Mouse (Mus musculus): ENCODE data around the gene Serhl.
"Not testable (repeated sequence)": the region's sequence is repeated elsewhere in the genome, so short reads cannot be mapped to it uniquely, and the experiment has no call there.

Serhl gene

DNA sequence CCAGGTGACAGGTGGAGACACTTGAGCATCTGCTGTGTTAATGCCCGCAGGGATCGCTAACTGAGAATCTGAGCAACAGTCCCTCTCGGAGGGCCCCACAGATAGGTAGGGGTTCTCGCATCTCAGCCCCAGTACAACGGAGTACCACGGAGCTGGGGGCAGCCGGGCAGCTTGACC lies at the start of gene Serhl:
Serhl (plus strand) TSS at position 78 of the 177 bp plus-strand sequence.
- DNase-seq (ENCODE audit: low read depth, low spot score) = no peak

DNA sequence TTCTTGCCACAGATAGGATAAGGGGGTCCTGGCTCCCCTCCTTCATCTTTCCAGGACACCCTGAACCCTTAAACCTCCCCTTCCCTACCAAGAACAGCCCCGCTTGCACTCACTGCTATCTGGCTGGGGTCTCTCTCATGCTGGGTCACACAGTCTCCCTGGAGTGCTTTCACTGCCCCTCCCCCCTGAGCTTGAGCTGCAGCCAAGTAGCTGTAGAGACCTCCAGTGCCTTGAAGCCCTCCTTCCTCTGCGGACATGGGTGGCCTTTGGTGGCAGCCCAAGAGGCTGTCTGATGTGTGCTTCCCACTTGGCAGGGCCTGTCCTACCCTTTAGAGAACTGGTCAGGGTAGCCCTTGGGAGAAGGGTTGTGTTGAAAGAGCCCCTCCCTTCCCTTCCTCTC lies 49.1 kb upstream of the Serhl start:
- no peak for DNase-seq (ENCODE audit: low read depth, low spot score)

DNA sequence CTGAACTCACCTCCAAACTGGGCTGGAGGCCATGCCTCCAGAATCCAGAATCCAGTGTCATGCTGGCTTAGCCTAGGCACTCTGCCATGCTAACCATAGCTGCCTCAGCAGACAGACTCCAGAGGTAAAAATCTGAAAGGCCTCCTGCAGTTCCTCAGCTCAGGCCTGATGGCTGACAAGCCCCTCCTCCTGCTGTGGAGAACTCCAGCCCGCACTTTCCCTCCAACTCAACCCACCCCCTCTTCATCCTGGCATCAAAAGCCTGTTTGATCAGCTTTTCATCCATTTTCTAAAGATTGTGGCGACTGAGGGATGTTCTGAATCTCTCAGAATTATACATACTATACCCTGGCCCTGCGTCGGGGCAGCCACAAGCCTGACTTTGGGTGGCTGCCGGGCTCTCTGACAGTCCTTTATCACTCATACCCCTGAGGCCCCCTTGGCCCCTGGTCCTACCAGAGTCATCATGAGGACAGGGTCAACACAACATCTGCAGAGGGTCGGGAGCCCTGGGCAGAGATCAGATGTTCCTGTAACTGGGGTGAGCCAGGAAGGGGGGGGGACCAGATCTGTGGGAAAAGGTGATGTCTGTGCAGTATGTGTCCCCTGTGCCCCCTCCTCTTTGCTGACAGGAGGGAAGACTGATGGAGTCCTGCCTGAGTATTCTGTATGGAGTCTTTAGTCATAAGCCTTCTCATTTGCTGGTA lies 46.5 kb upstream of the Serhl start:
- DNase-seq (ENCODE audit: low read depth, low spot score) = peak; percentile 59

DNA sequence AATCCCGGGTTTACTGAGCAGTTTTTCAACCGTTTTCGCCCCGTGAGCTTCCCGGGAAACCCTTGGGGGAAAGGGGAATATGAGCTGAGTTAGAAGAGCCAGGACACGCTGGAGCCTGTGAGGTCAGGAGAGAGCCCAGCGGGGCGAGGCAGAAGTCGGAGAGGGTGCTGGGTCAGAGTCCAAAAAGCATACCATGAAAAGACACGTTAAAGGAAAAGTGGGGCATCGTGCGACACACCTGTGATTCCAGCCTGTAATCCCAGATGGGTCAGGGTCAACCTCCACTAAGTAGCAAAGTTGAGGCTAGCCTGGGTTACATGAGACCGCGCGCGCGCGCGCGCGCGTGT lies 46.0 kb upstream of the Serhl start:
- no peak for DNase-seq (ENCODE audit: low read depth, low spot score)

DNA sequence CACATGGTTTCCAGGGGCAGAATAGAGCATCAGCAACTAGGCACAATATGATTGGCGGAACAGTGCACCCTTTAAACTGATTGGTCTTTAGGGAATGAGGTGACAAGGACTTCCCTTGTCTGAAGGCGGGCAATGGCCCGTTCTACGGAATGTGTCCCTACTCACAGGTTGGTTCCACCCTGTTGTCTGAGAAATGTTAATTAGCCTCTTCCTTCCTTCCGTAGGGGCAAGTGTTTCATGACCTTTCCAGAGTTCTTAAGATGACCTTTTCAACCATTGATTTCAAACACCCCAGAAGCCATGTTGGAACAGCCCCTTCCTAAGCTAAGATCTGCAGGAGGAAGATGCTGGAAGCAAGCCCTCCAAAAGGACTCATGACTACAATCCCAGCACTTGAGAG lies 43.7 kb upstream of the Serhl start:
- DNase-seq (ENCODE audit: low read depth, low spot score) = peak; percentile 94

DNA sequence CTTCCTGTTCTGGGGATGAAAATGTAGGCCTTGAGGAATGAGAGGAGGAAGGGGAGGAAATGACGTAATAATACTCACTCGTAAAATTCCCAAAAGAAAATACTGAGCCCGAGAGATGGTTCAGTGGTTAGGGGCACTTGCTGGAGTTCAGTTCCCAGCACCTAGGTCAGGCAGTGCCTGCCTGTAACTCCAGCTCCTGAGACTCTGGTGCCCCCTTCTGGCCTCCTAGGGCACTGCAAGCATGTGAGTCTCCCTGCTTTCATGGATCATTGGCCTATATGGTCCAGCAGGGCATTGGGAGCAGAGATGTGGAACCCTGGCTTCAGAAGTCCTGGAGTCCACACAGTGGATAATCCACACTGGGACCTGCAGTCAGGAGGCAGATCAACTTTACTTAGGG lies 43.0 kb upstream of the Serhl start:
- peak; percentile 78 for DNase-seq (ENCODE audit: low read depth, low spot score)

DNA sequence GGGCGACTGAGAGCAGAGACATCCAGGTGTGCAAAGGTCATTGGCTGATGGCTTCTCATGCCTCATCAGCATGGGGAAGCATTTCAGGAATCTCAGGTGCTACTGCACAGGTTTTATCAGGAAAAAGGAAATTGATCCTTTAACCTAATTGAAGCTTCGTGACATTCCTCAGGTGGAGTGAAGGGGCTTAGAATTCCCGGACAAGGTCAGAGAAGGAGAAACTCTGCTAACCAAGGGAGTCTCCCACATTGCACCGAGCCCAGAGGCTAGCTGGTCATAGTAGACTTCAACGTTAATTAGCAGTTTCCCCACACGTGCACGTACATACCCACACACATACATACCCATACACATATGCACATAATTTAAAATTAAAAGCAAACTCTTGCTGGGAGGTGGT lies 42.6 kb upstream of the Serhl start:
- peak; percentile 55 for DNase-seq (ENCODE audit: low read depth, low spot score)

DNA sequence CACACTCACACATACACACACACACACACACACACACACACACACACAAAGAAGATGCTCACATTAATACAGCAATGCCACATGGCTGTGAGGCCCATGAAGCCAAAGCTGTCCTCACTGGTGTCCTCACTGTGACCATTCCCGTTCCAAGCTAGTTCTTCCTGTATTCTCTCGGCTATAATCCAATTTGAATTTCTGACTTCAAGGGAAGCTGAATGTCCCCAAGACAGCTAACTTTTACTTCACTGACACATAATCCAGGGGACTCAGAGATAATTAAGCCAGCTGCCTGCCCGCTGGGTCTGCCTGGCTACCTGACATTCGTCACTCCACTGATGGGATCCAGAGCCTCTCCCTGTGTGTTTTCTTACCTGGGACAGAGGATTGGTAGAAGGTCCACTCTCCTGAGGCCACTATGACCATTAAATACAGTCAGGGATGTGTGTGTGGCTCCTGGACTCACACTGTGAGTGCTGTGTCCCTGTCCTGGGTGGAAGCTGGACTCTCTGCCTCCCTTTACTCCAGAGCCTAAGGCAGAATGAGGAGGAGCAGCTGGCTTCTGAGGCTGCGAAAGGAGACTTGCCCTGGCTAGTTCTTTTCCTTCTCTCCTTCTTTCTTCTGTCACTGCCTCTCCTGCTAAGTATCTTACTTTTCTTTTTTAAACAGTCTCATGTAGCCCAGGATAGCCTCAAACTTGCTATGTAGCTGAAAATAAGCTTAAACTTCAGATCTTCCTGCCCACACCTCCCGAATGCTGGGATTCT lies 36.8 kb upstream of the Serhl start:
- no peak for DNase-seq (ENCODE audit: low read depth, low spot score)

DNA sequence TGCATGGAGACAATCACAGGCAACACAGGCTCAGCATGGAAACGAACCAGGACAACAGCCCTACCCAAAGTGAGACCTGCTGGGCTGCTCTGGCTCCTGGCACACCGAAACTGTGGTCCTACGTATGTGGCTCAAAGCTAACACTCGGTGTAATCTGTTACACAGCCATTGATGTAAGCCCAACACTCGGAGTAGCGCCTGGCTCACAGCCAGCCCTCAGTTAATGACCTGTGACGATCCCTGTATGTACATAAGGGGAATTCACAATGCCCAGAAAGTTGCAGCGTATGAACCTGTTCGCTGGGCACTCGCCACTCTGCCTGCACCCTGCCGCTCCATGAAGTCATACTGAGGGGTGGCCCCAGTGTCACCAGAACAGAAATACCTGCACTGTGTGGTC lies 36.0 kb upstream of the Serhl start:
- no peak for DNase-seq (ENCODE audit: low read depth, low spot score)

DNA sequence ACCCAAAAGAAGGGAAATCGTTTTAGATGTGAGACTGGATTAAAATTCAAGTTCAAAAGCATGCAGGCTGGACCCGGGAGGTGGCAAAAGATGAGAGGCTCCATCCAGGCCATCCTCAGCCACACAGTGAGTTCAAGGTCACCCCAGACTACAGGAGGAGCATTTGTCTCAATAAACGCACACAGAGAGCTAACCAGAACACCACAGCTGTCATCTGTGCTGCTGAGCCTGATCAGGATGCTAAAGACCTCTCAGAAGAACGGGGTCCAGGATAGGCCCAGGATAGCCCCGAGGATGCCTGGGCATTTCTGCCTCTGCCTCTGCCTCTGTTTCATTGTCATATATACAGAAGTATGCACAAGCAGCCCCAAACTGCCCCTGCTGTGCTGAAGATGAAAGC lies 33.7 kb upstream of the Serhl start:
- no peak for DNase-seq (ENCODE audit: low read depth, low spot score)

DNA sequence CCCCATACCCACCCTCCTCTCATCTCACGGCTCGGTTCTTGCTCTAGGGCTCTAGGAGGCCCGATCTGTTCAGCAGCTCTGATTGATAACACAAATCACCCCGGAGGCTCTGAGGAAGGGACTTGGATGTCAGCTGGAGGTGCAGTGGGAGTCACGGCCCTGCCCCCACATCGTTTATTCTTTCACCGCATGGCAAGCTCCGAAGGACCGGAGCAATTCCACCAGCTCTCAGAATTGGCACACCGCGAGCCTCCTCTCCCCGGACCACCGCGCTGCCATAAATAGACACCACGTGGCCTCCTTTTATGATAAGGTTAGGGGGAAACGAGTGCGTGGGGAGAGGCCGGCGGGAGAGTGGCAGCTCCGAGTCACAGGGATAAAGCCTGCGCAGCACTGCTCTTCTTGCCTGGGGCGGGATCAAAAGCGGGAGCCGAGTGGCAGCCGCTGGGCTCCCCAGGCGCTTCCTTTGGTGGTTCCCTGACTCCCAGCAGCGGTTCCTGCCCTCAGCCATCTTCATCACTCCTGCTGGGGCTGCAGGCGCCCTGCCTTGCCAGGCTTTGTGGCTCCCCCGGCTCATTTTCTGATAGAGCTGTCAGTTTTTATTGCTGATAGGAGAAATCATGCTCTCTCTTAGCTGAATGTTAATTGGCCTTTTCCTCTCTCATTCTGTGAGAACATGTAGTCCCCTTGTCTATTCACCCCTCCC lies 32.8 kb upstream of the Serhl start:
- no peak for DNase-seq (ENCODE audit: low read depth, low spot score)

DNA sequence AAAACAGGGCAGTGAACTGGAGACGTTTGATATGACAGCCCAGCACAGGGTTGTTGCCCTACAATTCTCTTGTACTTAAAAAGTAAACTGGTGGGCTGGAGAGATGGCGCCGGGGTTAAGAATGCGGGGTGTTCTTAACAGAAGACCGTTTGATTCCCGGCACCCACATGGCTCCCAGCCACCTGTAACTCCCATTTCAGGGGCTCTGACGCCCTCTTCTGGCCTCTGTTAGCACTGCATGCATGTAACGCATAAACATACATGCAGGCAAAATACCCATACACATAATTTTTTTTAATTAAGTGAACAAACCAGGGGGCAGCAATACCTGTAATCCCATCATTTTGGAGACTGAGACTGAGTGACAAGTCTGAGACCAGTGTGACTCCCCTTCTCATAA lies 31.8 kb upstream of the Serhl start:
- DNase-seq (ENCODE audit: low read depth, low spot score) = peak; percentile 82

DNA sequence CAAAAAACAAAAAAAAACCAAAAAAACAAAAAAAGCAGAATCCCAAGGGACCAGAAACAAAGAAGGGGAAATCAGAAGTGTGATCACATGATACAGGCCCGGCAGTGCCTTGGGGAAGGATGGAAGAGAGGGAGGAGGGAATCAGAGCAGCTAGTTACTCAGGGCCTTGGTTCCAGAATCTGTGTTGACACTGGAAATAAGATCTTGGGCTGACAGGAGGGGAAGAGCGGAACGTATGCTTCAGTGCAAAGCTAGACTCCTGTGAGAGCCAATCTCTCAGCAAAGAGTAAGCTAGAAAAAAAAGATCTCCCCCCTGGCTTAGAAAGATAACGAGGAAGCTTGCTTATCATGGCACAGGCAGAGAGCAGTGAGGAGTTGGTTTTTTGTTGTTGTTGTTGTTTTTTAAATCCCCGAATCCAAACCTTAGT lies 30.1 kb upstream of the Serhl start:
- no peak for DNase-seq (ENCODE audit: low read depth, low spot score)

DNA sequence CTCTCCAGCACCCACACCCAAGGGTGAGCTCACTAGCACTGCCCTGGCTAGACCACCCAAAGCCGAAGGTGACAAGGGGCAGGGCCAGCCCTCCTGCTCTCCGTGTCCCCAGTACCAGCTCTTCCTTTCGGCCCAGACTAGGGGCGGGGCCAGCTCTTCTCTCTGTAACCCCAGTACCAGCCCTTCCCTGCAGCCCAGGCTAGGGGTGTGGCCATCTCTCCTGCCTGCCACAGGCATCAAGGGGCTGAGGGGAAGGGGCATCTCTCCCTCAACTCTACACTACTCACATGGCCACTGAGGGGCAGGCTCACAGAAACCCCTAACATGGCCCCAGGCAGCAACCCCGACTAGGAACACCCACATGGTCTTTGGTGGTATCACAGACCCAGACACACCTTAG lies 27.6 kb upstream of the Serhl start:
- DNase-seq (ENCODE audit: low read depth, low spot score) = no peak

DNA sequence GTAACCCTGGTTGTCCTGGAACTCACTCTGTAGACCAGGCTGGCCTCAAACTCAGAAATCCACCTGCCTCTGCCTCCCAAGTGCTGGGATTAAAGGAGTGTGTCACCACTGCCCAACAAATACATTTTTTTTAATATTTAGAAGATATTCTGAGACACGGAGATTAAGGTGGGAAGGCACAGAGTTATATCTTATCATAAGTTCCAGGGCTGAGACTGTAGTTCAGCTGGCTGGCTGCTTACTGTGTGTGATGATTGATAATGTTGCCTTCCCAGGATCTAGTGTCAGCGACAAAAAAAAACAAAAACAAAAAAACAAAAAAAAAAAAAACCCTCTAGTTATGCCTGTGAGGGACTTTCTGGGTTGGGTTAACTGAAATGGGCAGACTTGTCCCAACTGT lies 26.7 kb upstream of the Serhl start:
- DNase-seq (ENCODE audit: low read depth, low spot score) = not testable (repeated sequence)

DNA sequence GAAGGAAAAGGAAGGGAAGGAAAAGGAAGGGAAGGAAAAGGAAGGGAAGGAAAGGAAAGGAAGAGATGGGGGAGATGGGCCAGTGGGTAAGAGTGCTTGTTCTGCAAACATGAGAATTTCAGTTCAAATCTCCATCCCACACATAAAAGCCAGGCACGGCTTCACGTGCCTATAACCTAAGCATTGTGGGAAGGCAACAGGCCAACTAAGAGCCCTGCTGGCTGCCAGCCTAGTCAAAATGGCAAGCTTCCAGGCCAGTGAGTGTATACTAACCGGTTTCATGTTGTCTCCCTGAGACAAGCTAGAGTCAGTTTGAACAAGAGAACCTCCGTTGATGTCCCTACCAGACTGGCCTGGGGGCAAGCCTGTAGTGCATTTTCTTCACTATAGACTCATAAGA lies 23.8 kb upstream of the Serhl start:
- no peak for DNase-seq (ENCODE audit: low read depth, low spot score)

DNA sequence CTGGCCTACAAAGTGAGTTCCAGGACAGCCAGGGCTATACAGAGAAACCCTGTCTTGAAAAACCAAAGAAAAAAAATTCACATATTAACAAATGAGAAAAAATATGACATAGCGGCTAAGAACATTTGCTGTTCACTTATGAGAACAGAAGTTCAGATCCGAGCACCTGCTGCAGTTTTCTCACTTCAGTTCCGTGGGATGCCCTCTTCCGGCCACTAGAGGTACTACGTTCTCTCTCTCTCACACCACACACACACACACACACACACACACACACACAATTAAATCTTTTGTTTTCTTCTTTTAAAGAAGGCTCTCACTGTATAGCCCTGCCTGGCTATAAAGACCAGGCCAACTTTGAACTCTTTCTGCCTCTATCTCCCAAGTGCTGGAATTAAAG lies 21.0 kb upstream of the Serhl start:
- peak; percentile 61 for DNase-seq (ENCODE audit: low read depth, low spot score)

DNA sequence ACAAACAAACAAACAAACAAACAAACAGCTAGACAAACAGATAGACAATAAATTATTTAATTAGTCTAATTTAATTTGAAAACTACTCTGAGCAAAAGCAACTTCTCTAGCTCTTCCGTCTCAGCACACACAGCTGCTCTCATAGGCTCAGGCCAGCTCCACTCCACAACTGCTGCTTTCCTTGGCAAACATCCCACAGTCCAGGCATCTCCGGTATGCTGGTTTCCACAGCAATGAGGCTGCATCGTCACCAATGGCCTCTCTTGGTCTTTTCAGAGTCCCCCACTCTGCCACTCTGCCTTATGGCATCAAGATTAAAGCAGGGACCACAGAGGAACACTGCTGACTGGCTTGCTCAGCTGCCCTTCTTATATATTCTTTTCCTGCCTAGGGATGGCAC lies 18.4 kb upstream of the Serhl start:
- DNase-seq (ENCODE audit: low read depth, low spot score) = no peak

DNA sequence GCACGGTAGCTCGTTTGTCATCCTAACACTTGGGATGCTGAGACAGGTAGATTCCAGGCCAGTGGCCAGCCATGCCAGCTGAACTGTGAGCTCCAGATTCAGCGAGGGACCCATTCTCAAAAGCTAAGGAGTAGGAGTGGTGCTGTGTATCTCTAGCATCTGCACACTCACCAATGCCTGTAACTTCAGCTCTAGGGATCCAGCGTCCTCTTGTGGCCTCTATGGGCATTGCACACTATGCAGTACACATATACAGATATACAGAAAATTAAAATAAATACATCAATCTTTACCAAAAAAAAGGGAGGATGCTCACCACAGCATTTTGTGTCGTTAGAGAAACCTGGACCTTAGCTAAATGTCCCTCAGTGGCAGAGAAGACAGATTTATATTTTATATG lies 17.6 kb upstream of the Serhl start:
- DNase-seq (ENCODE audit: low read depth, low spot score) = peak; percentile 51

DNA sequence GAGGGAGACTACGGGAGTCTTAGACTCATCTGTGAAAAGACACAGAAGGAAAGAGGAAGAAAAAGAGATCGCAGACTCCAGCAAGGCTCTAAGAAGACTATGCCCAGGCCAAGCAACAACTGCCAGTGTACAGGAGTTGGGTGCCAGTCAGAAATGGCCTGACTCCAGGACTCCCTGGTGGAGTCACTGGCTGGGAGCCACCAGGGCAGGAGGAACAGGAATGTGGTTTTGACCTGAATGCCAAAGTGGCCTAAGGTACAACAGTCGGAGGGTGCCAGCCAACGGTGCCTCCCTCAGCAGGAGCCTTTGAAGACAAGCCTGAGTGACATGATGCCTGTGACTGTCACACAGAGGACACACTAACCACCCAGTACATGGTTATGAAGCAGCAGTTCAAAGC lies 15.1 kb upstream of the Serhl start:
- DNase-seq (ENCODE audit: low read depth, low spot score) = no peak

DNA sequence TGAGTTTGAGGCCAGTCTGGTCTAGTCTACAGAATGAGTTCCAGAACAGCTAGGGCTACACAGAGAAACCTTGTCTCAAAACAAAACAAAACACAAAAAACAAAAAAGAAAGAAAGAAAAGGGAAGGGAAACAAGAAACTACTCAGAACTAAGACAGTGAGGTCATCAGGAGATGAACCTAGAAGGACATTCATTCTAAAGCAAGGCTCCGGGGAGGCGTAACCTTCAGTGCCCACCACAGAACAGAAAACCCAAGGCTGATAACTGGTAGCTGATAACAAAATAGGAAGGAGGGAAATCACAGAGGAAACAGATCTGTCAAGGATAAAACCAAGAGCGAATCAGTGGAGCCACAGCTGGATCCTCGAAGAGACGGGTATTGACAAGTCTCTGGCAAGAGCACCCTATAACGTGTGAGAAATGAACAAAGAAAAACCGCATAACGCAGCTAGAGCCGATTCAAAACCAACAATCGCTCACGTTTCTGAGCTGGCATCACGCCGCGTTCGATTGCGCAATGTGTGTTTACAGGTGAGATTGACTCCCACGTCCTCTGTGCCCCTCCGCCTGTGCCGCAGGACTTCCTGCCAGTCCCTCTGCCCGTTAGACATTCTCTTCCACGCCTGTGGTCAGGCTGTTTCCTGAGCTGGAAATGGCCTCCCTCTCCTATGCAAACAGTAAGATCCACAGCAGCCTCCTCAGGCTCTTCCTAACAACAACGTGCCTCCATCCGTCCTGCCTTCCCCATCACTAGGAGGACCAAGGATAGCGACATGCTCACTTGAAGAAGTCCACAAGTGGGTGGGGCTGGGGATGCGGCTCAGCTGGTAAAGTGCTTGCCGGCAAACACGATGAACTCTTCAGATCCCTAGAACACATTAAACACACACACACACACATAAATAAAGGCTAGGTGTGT lies 13.4 kb upstream of the Serhl start:
- peak; percentile 51 for DNase-seq (ENCODE audit: low read depth, low spot score)

DNA sequence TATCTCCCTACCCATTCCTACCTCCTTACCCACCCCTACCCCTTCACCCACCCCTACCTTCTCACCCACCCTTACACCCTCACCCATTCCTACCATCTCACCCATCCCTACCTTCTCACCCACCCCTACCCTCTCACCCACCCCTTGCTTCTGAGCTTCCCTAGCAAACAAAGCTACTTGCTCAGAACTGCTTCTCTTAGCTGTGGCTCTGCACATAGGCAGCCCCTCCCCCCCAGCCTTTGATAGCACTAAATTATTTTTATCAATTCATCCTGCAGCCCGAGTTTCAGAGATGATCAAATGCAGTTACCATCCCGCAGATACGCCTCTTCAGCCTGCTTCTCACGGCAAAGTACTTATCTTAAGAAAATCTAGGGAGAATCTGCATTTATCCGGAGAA lies 5.8 kb upstream of the Serhl start:
- no peak for DNase-seq (ENCODE audit: low read depth, low spot score)

Measured in R1 (cell line).